Mouse (Mus musculus): Measurements from ENCODE around the gene Gm28043. TPM values are rescaled to one million over a fixed set of nuclear protein-coding genes. Genes with fewer than 3 reads are reported as not detected.

Gene Gm28043
- total RNA-seq, 2 experiments from 2014 or later: 2.6 to 2.7 TPM

Small RNA genes lying within 50 kb of the gene (microRNA-seq; reads per million reads assigned to microRNA genes)
- not detected for gene Mir7667

Other genes starting within 250 kb of the Gm28043 start
- 100 to 1,000 TPM; 162 to 206 TPM for gene Pim1, start 124.1 kb upstream of the Gm28043 start, total RNA-seq (2021)
- gene Gm17657, start 65.2 kb upstream of the Gm28043 start, total RNA-seq (2021): not detected
- gene Tbc1d22b, start 65.1 kb upstream of the Gm28043 start, total RNA-seq (2021): 10 to 100 TPM; 24.6 to 28.3 TPM
- not detected for gene Tmem217, start 62.5 kb upstream of the Gm28043 start, total RNA-seq (2021)
- gene Rnf8, start 86 bp upstream of the Gm28043 start, total RNA-seq (2021): 10 to 100 TPM; 39.1 to 53.3 TPM
- 100 to 1,000 TPM in 1 of 2 experiments, 10 to 100 TPM in 1; 70.7 to 104 TPM for gene Cmtr1, start 45.7 kb downstream of the Gm28043 start, total RNA-seq (2021)
- 10 to 100 TPM in 1 of 2 experiments, 1 to 10 TPM in 1; 8.6 to 11.4 TPM for gene Ccdc167, start 102.2 kb downstream of the Gm28043 start, total RNA-seq (2021)

Measured in adrenal gland, postnatal 36 days (tissue).